Mouse (Mus musculus): Measurements from ENCODE around the gene Gxylt1. TPM values are rescaled to one million over a fixed set of nuclear protein-coding genes. Genes with fewer than 3 reads are reported as not detected.
"Not testable (repeated sequence)": the region's sequence is repeated elsewhere in the genome, so short reads cannot be mapped to it uniquely, and the experiment has no call there.

Gxylt1 gene
- polyA plus RNA-seq (2015; fragmentation: Nextera tagmentation; extraction: Ambion mirVana): 6.1 and 7.8 TPM in 2 replicates

GRCm38 (mm10) chr15:93274679-93275583, at the start of gene Gxylt1:
Gene Gxylt1 (minus strand): TSS chr15:93275179.
- Histone ChIP-seq H3K9me3 (replicated peaks) (no peaks in the 10 kb centered on the region), H3K9ac (peak within 1 kb of the TSS; percentile 88), H3K27me3 (no peaks in the 10 kb centered on the region), H3K4me3 (peak within 1 kb of the TSS; percentile 85), H3K4me1 (replicated peaks) (peaks cover 24% of the 10 kb centered on the region), H3K27ac (peak within 1 kb of the TSS; percentile 91), H3K4me2 (peak within 1 kb of the TSS; percentile 88), H3K36me3 (no peaks in the 10 kb centered on the region)
- peak; percentile 99 for ATAC-seq (replicated peaks; ENCODE audit: insufficient number of reproducible peaks, insufficient read depth, low FRiP score, low read depth)
- under 1% methylated on average over 85 of the region's 93 CpGs for WGBS

GRCm38 (mm10) chr15:93318781-93319180, 43.8 kb upstream of the Gxylt1 start:
- WGBS: 77% methylated on average over 1 of the region's 1 CpGs
- no peak overlapping the region for H3K4me3 ChIP-seq
- H3K4me2 ChIP-seq: no peak overlapping the region
- no peaks in the 10 kb centered on the region for H3K36me3 ChIP-seq
- H3K27ac ChIP-seq: peak overlapping the region; percentile 4; the same call in 1 of the 2 replicates
- H3K9me3 ChIP-seq (replicated peaks): no peaks in the 10 kb centered on the region
- peak; percentile 67; the same call in 1 of the 2 replicates for ATAC-seq (replicated peaks; ENCODE audit: insufficient number of reproducible peaks, insufficient read depth, low FRiP score, low read depth)
- H3K27me3 ChIP-seq: no peaks in the 10 kb centered on the region
- H3K9ac ChIP-seq: no peak overlapping the region
- peaks cover 6% of the 10 kb centered on the region for H3K4me1 ChIP-seq (replicated peaks)

DNA sequence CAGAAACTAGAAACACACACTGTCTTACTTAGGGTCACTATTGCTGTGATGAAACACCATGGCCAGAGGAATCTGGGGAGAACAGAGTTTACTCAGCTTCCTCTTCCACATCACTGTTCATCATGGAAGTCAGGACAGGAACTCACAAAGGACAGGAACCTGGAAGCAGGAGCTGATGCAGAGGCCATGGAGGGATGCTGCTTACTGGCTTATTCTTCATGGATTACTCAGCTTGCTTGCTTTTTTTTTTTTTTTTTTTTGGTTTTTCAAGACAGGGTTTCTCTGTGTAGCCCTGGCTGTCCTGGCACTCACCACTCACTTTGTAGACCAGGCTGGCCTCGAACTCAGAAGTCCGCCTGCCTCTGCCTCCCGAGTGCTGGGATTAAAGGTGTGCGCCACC, 35.3 kb upstream of the Gxylt1 start:
- not testable (repeated sequence) for H3K4me2 ChIP-seq; ATAC-seq (replicated peaks; ENCODE audit: insufficient number of reproducible peaks, insufficient read depth, low FRiP score, low read depth); H3K4me3 ChIP-seq; H3K9me3 ChIP-seq (replicated peaks); H3K9ac ChIP-seq; H3K27me3 ChIP-seq; H3K27ac ChIP-seq; H3K36me3 ChIP-seq; H3K4me1 ChIP-seq (replicated peaks)
- WGBS: 92% methylated on average over 4 of the region's 4 CpGs

DNA sequence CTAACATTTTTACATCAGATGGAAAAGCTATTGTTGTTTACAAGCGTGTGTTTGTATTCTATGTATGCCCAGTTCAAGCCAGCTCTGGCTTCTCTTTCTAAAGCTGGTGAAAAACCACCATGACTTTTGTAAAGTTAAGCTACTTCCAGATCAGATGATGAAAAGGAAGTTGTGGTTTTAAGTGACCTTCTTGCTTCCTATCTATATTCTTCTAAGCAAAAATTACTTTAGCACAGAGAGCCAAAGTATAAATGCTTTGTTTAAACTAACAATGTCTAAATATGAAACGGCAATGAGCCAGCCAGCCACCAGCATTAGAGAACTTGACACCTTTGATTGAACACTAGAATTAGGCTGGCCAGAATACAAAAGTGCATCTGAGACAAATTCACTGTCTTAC, 23.2 kb upstream of the Gxylt1 start:
- Histone ChIP-seq H3K36me3 (no peaks in the 10 kb centered on the region), H3K4me1 (replicated peaks) (peaks cover 11% of the 10 kb centered on the region; the same call in 1 of the 2 replicates), H3K4me3 (no peak overlapping the region), H3K4me2 (no peak overlapping the region), H3K9me3 (replicated peaks) (no peaks in the 10 kb centered on the region), H3K9ac (no peak overlapping the region), H3K27ac (no peak overlapping the region), H3K27me3 (no peaks in the 10 kb centered on the region)
- ATAC-seq (replicated peaks; ENCODE audit: insufficient number of reproducible peaks, insufficient read depth, low FRiP score, low read depth): no peak
- WGBS: 74% methylated on average over 2 of the region's 2 CpGs

DNA sequence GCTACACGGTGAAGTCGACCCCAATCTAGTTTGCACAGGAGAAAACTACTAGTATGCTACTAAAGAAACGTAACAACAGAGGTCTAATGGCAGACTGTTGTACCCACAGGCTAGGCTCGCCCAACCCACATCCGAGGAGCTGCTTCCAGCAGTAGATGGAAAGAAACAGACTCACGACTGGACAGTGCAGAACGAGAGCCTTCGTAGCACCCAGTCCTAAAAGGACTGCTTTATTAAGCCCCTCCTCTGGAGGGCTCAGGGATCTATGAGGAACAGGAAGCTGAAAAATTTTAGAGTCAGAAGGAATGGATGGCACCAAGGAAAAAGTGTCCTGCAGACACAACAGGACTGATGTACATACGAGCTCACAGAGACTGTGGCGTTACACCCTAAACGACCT, 19.5 kb upstream of the Gxylt1 start:
- Histone ChIP-seq H3K4me3 (no peak overlapping the region), H3K36me3 (no peaks in the 10 kb centered on the region), H3K27ac (no peak overlapping the region), H3K4me2 (no peak overlapping the region), H3K9me3 (replicated peaks) (no peaks in the 10 kb centered on the region), H3K27me3 (no peaks in the 10 kb centered on the region), H3K9ac (no peak overlapping the region), H3K4me1 (replicated peaks) (peaks cover 10% of the 10 kb centered on the region; the same call in 1 of the 2 replicates)
- 66% methylated on average over 11 of the region's 11 CpGs for WGBS
- ATAC-seq (replicated peaks; ENCODE audit: insufficient number of reproducible peaks, insufficient read depth, low FRiP score, low read depth): no peak

DNA sequence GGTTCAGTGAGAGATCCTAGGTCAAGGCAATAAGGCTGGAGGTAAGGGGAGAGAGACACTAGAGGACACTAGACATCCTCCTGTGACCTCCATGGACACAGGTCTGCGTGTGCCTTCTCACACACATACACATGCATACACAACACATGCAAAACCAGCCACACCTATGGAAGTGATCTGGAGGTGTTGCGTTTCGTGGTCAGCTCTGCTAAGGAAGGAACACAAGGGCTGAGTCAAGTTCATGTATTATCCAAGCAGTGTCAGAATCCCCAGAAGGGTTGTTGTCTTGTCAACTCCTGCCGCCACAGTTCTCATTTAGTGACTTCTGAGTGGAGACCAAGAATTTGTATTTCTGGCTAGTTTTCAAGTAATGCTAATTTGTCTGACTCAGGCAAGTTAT, 13.3 kb upstream of the Gxylt1 start:
- WGBS: 79% methylated on average over 4 of the region's 4 CpGs
- no peak overlapping the region for H3K4me2 ChIP-seq
- no peak for ATAC-seq (replicated peaks; ENCODE audit: insufficient number of reproducible peaks, insufficient read depth, low FRiP score, low read depth)
- peaks cover 3% of the 10 kb centered on the region for H3K36me3 ChIP-seq
- no peaks in the 10 kb centered on the region for H3K9me3 ChIP-seq (replicated peaks)
- H3K27me3 ChIP-seq: no peaks in the 10 kb centered on the region
- H3K4me1 ChIP-seq (replicated peaks): 0 out of 2 replicates have a peak, but pooled peaks cover 3% of the 10 kb centered on the region
- no peak overlapping the region for H3K27ac ChIP-seq
- no peak overlapping the region for H3K4me3 ChIP-seq
- no peak overlapping the region for H3K9ac ChIP-seq

GRCm38 (mm10) chr15:93287628-93288027, 12.6 kb upstream of the Gxylt1 start:
- Histone ChIP-seq H3K4me3 (no peak overlapping the region), H3K36me3 (peaks cover 3% of the 10 kb centered on the region), H3K9ac (no peak overlapping the region), H3K27me3 (no peaks in the 10 kb centered on the region), H3K4me2 (no peak overlapping the region), H3K27ac (no peak overlapping the region), H3K4me1 (replicated peaks) (0 out of 2 replicates have a peak, but pooled peaks cover 3% of the 10 kb centered on the region), H3K9me3 (replicated peaks) (no peaks in the 10 kb centered on the region)
- no peak for ATAC-seq (replicated peaks; ENCODE audit: insufficient number of reproducible peaks, insufficient read depth, low FRiP score, low read depth)
- 61% methylated on average over 2 of the region's 2 CpGs for WGBS

GRCm38 (mm10) chr15:93285244-93285643, 10.3 kb upstream of the Gxylt1 start:
- WGBS: 77% methylated on average over 15 of the region's 15 CpGs
- H3K27me3 ChIP-seq: no peaks in the 10 kb centered on the region
- ATAC-seq (replicated peaks; ENCODE audit: insufficient number of reproducible peaks, insufficient read depth, low FRiP score, low read depth): no peak
- 0 out of 2 replicates have a peak, but pooled peaks cover 3% of the 10 kb centered on the region for H3K4me1 ChIP-seq (replicated peaks)
- peaks cover 7% of the 10 kb centered on the region for H3K36me3 ChIP-seq
- H3K4me2 ChIP-seq: no peak overlapping the region
- H3K4me3 ChIP-seq: no peak overlapping the region
- H3K9ac ChIP-seq: no peak overlapping the region
- H3K27ac ChIP-seq: no peak overlapping the region
- H3K9me3 ChIP-seq (replicated peaks): no peaks in the 10 kb centered on the region

- Histone ChIP-seq H3K27me3 (no peaks in the 10 kb centered on the region), H3K4me1 (replicated peaks) (0 out of 2 replicates have a peak, but pooled peaks cover 3% of the 10 kb centered on the region), H3K36me3 (peaks cover 7% of the 10 kb centered on the region), H3K4me3 (no peak overlapping the region), H3K9me3 (replicated peaks) (no peaks in the 10 kb centered on the region), H3K27ac (no peak overlapping the region), H3K4me2 (no peak overlapping the region), H3K9ac (no peak overlapping the region)
- 74% methylated on average over 6 of the region's 6 CpGs for WGBS
- ATAC-seq (replicated peaks; ENCODE audit: insufficient number of reproducible peaks, insufficient read depth, low FRiP score, low read depth): no peak
Observed at GRCm38 (mm10) chr15:93284326-93284725, 9.3 kb upstream of the Gxylt1 start.

DNA sequence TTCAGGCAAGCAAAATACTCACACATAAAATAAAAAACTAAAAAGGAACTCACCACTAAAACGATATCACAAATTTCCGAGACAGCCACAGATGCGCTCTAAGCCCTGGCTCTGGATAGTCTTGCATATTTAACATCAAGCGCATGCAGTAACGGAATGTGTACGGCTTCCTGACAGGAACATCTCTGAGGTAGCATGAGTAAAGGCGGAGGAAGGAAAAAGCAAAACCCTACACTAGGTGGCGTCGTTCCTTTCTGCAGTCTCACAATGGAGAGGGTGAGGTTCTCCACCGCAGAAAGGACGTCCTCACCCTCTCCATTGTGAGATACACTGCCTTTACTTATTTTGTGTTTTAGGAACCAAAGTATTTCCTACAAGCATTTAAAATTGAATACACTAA, 8.4 kb upstream of the Gxylt1 start:
- ATAC-seq (replicated peaks; ENCODE audit: insufficient number of reproducible peaks, insufficient read depth, low FRiP score, low read depth): no peak
- Histone ChIP-seq H3K27ac (no peak overlapping the region), H3K4me3 (no peak overlapping the region), H3K4me1 (replicated peaks) (0 out of 2 replicates have a peak, but pooled peaks cover 3% of the 10 kb centered on the region), H3K4me2 (no peak overlapping the region), H3K27me3 (no peaks in the 10 kb centered on the region), H3K36me3 (peaks cover 7% of the 10 kb centered on the region), H3K9me3 (replicated peaks) (no peaks in the 10 kb centered on the region), H3K9ac (no peak overlapping the region)
- WGBS: 69% methylated on average over 11 of the region's 11 CpGs

DNA sequence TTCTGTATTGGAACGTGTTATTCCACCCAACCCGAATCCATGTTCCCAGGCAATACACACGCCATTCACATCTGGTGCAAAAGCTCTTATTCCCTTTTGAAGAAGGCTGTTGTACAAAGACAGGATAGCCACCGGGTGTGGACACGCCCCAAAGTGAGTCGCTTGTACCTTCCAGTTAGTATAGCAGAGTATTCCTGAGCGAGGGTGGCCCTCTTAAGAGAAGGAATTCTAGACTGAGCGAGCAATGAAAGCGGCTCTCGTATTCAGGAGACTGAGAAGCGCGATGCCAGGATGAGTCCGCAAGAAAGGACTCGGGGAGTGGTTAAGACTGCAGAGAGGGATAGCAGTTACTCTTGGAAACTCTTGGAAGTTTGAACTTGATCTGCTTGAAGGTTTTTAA, 1.3 kb upstream of the Gxylt1 start:
- Histone ChIP-seq H3K4me2 (peak overlapping the region; percentile 88), H3K4me1 (replicated peaks) (peaks cover 24% of the 10 kb centered on the region), H3K27me3 (no peaks in the 10 kb centered on the region), H3K27ac (peak overlapping the region; percentile 72; the same call in 1 of the 2 replicates), H3K9ac (peak overlapping the region; percentile 47; the same call in 1 of the 2 replicates), H3K36me3 (peaks cover 3% of the 10 kb centered on the region; the same call in 1 of the 2 replicates), H3K4me3 (peak overlapping the region; percentile 85), H3K9me3 (replicated peaks) (no peaks in the 10 kb centered on the region)
- 7% methylated on average over 14 of the region's 14 CpGs for WGBS
- no peak for ATAC-seq (replicated peaks; ENCODE audit: insufficient number of reproducible peaks, insufficient read depth, low FRiP score, low read depth)
